Mouse (Mus musculus) frontal cortex, postnatal 10 days (tissue): ENCODE results near the gene Tmem51.
A peak's percentile ranks its signal among the peaks of the same experiment; 100 is the strongest.
"Not testable (repeated sequence)": the region's sequence is repeated elsewhere in the genome, so short reads cannot be mapped to it uniquely, and the experiment has no call there.

Experiments used
- DNase-seq, 2 experiments: peaks; one replicate each; pipeline ENCODE4 v3.0.0; 2022; ENCODE audit warnings: low spot score in 2 of 2, mixed read lengths in 1 of 2

Tmem51 gene

GRCm38 (mm10) chr4:142024536-142024935, 59.6 kb downstream of the Tmem51 start:
- DNase-seq = no peak

GRCm38 (mm10) chr4:142023166-142023565, 60.9 kb downstream of the Tmem51 start:
- no peak for DNase-seq

- DNase-seq = no peak
These were observed 66.4 kb downstream of the Tmem51 start for GRCm38 (mm10) chr4:142017686-142018085.

GRCm38 (mm10) chr4:142014659-142015608, 69.2 kb downstream of the Tmem51 start, which contains the start of gene Fhad1:
Gene Fhad1 (minus strand): TSS chr4:142015082.
- peak; percentile 32 to 49 for DNase-seq

GRCm38 (mm10) chr4:142011236-142011635, 72.9 kb downstream of the Tmem51 start:
- DNase-seq = no peak

GRCm38 (mm10) chr4:142010441-142010840, 73.7 kb downstream of the Tmem51 start:
- DNase-seq = no peak

GRCm38 (mm10) chr4:142008206-142008605, 75.9 kb downstream of the Tmem51 start:
- no peak for DNase-seq

- DNase-seq = no peak
These were observed 83.5 kb downstream of the Tmem51 start for GRCm38 (mm10) chr4:142000581-142000980.

- DNase-seq = no peak
These were observed 84.5 kb downstream of the Tmem51 start for GRCm38 (mm10) chr4:141999494-142000074.

- DNase-seq = no peak
These were observed 85.8 kb downstream of the Tmem51 start for GRCm38 (mm10) chr4:141998282-141998821.

GRCm38 (mm10) chr4:141996880-141997279, 87.2 kb downstream of the Tmem51 start:
- no peak for DNase-seq

- DNase-seq = no peak
These were observed 88.0 kb downstream of the Tmem51 start for GRCm38 (mm10) chr4:141996086-141996485.

GRCm38 (mm10) chr4:141994062-141994471, 90.0 kb downstream of the Tmem51 start:
- DNase-seq = not testable (repeated sequence)

- DNase-seq = no peak
These were observed 90.6 kb downstream of the Tmem51 start for GRCm38 (mm10) chr4:141993347-141994061.

- DNase-seq = no peak
These were observed 91.4 kb downstream of the Tmem51 start for GRCm38 (mm10) chr4:141992530-141993204.

- DNase-seq = no peak
These were observed 95.9 kb downstream of the Tmem51 start for GRCm38 (mm10) chr4:141988178-141988577.

- DNase-seq = no peak
These were observed 100.4 kb downstream of the Tmem51 start for GRCm38 (mm10) chr4:141983689-141984088.

GRCm38 (mm10) chr4:141981475-141981874, 102.6 kb downstream of the Tmem51 start:
- DNase-seq = no peak
